Mouse (Mus musculus) megakaryocyte, embryonic 14.5 days (primary cell): ENCODE data around the gene Gngt2.

Experiments
- FLI1 ChIP-seq: IDR thresholded peaks from 2 replicates; pipeline ENCODE4 v1.6.1; 2012; ENCODE audit warnings: low read length, inconsistent platforms, mixed read lengths
- GATA1 ChIP-seq: IDR thresholded peaks from 3 replicates; pipeline ENCODE4 v1.6.1; 2012; ENCODE audit warnings: mixed read lengths, low read length, inconsistent platforms, borderline replicate concordance

DNA sequence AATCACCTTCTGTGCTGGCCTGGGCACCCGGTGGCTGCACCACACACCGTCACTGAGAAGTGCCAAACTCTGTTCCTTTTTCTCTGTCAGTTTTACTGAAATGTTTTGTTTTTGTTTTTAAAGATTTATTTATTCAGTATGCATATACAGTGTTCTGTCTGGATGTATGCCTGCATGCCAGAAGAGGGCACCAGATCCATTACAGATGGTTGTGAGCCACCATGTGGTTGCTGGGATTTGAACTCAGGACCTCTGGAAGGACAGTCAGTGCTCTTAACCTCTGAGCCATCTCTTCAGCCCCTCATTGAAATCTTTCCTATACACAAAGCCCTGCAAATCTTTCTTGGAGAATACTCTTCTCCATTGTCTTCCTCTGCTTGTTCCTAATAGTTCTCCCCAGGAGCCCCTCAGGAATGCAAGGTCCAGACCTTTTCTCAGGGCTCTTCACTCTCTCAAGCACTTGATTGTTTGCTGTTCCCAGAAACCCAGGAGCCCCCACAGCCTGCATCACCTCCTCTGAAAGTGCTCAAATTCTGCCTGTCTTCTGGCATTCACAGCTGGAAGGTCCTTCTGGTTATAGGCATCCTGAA lies 53.5 kb downstream of the Gngt2 start:
- TF ChIP-seq GATA1 (no peak), FLI1 (no peak)
